Mouse (Mus musculus): Measurements from ENCODE around the gene Trrap. TPM values are rescaled to one million over a fixed set of nuclear protein-coding genes. Genes with fewer than 3 reads are reported as not detected.
"Not testable (repeated sequence)": the region's sequence is repeated elsewhere in the genome, so short reads cannot be mapped to it uniquely, and the experiment has no call there.

Trrap gene
- 100 to 1,000 TPM; 148 to 164 TPM for total RNA-seq (2021)
- long read RNA-seq, experiment 1, partial matches to known transcripts = 15 of 19 reads
- long read RNA-seq, experiment 1, other reads (novel, unspliced or antisense) = 4 of 19 reads
- long read RNA-seq, experiment 2, partial matches to known transcripts = 16 of 20 reads
- long read RNA-seq, experiment 2, other reads (novel, unspliced or antisense) = 3 of 20 reads

GRCm38 (mm10) chr5:144767106-144767798, at the start of gene Trrap:
Gene Trrap (plus strand): TSS chr5:144767732.
- not testable (repeated sequence) for DNase-seq (ENCODE audit: low spot score in 2 of 2)

GRCm38 (mm10) chr5:144719781-144720180, 47.8 kb upstream of the Trrap start:
- DNase-seq (ENCODE audit: low spot score in 2 of 2) = peak; percentile 9 to 47

GRCm38 (mm10) chr5:144720281-144720680, 47.3 kb upstream of the Trrap start:
- DNase-seq (ENCODE audit: low spot score in 2 of 2) = no peak

GRCm38 (mm10) chr5:144724926-144725325, 42.6 kb upstream of the Trrap start:
- no peak for DNase-seq (ENCODE audit: low spot score in 2 of 2)

GRCm38 (mm10) chr5:144725554-144725953, 42.0 kb upstream of the Trrap start:
- DNase-seq (ENCODE audit: low spot score in 2 of 2) = no peak

- peak; percentile 63 to 82 for DNase-seq (ENCODE audit: low spot score in 2 of 2)
Observed at GRCm38 (mm10) chr5:144727119-144727518, 40.4 kb upstream of the Trrap start.

GRCm38 (mm10) chr5:144728237-144728636, 39.3 kb upstream of the Trrap start:
- no peak for DNase-seq (ENCODE audit: low spot score in 2 of 2)

GRCm38 (mm10) chr5:144729216-144729615, 38.3 kb upstream of the Trrap start:
- DNase-seq (ENCODE audit: low spot score in 2 of 2) = no peak

GRCm38 (mm10) chr5:144733953-144734352, 33.6 kb upstream of the Trrap start:
- DNase-seq (ENCODE audit: low spot score in 2 of 2) = peak; percentile 79 to 83

- DNase-seq (ENCODE audit: low spot score in 2 of 2) = peak; percentile 75
Observed at GRCm38 (mm10) chr5:144734949-144735348, 32.6 kb upstream of the Trrap start.

GRCm38 (mm10) chr5:144737101-144737500, 30.4 kb upstream of the Trrap start:
- DNase-seq (ENCODE audit: low spot score in 2 of 2) = no peak

- DNase-seq (ENCODE audit: low spot score in 2 of 2) = no peak
Observed at GRCm38 (mm10) chr5:144752432-144752831, 15.1 kb upstream of the Trrap start.

GRCm38 (mm10) chr5:144753041-144753440, 14.5 kb upstream of the Trrap start:
- DNase-seq (ENCODE audit: low spot score in 2 of 2) = peak in 1 of 2 experiments; percentile 74

GRCm38 (mm10) chr5:144755191-144755590, 12.3 kb upstream of the Trrap start:
- no peak for DNase-seq (ENCODE audit: low spot score in 2 of 2)

GRCm38 (mm10) chr5:144757402-144757801, 10.1 kb upstream of the Trrap start:
- DNase-seq (ENCODE audit: low spot score in 2 of 2) = no peak

- no peak for DNase-seq (ENCODE audit: low spot score in 2 of 2)
Observed at GRCm38 (mm10) chr5:144758422-144758821, 9.1 kb upstream of the Trrap start.

GRCm38 (mm10) chr5:144761161-144761868, 6.2 kb upstream of the Trrap start, which contains the start of gene Tmem130:
Gene Tmem130 (minus strand): TSS chr5:144761818.
- peak; percentile 61 to 69 for DNase-seq (ENCODE audit: low spot score in 2 of 2)

- no peak for DNase-seq (ENCODE audit: low spot score in 2 of 2)
Observed at GRCm38 (mm10) chr5:144766026-144766425, 1.5 kb upstream of the Trrap start.

- DNase-seq (ENCODE audit: low spot score in 2 of 2) = peak in 1 of 2 experiments; percentile 49
Observed at GRCm38 (mm10) chr5:144766646-144767045, 886 bp upstream of the Trrap start.

GRCm38 (mm10) chr5:144767911-144768841, 644 bp downstream of the Trrap start:
- peak; percentile 87 to 94 for DNase-seq (ENCODE audit: low spot score in 2 of 2)

- DNase-seq (ENCODE audit: low spot score in 2 of 2) = no peak
Observed at GRCm38 (mm10) chr5:144769067-144769482, 1.5 kb downstream of the Trrap start.
